Mouse (Mus musculus) forebrain, embryonic 14.5 days (tissue): ENCODE measurements around the gene Rad54l2. TPM values are rescaled to one million over a fixed set of nuclear protein-coding genes. Genes with fewer than 3 reads are reported as not detected.

ENCODE experiments used
- ATAC-seq: fragments of 200-750 bp; cut with Nextera tagmentation; 2 replicates; pipeline ENCODE4 v1.8.0; 2017; ENCODE audit warnings: mild to moderate bottlenecking, moderate library complexity
- DNase-seq: peaks from one replicate; pipeline ENCODE4 v3.0.0-alpha.2; 2015; ENCODE audit warnings: low spot score
- H3K27ac ChIP-seq: fragments of 300-500 bp; sonication (generic); 2 replicates; pipeline ENCODE4 v1.5.1; 2014; ENCODE audit warnings: low read depth, mild to moderate bottlenecking, control low read depth, low read length, moderate library complexity
- H3K27me3 ChIP-seq: fragments of 300-500 bp; sonication (generic); replicated peaks from 2 replicates; pipeline ENCODE4 v1.6.1; 2014; ENCODE audit warnings: low read length, control low read depth, mixed read lengths; ENCODE audit not compliant: control insufficient read depth, insufficient read depth
- H3K36me3 ChIP-seq: fragments of 300-500 bp; sonication (generic); 2 replicates; pipeline ENCODE4 v1.6.1; 2014; ENCODE audit warnings: low read length, control low read depth; ENCODE audit not compliant: control insufficient read depth, insufficient read depth
- H3K4me1 ChIP-seq: fragments of 300-500 bp; sonication (generic); 2 replicates; pipeline ENCODE4 v1.6.1; 2014; ENCODE audit warnings: antibody characterized with exemption, low read length, control low read depth; ENCODE audit not compliant: control insufficient read depth, insufficient read depth
- H3K4me2 ChIP-seq: fragments of 300-500 bp; sonication (generic); 2 replicates; pipeline ENCODE4 v1.6.1; 2014; ENCODE audit warnings: mild to moderate bottlenecking, control low read depth, low read length
- H3K4me3 ChIP-seq: fragments of 300-500 bp; sonication (generic); 2 replicates; pipeline ENCODE4 v1.5.1; 2014; ENCODE audit warnings: low read depth, low read length, control low read depth
- H3K9ac ChIP-seq: fragments of 300-500 bp; sonication (generic); 2 replicates; pipeline ENCODE4 v1.6.1; 2014; ENCODE audit warnings: mild to moderate bottlenecking, low read length, control low read depth, moderate library complexity
- H3K9me3 ChIP-seq: fragments of 300-500 bp; sonication (generic); replicated peaks from 2 replicates; pipeline ENCODE4 v1.6.1; 2016; ENCODE audit warnings: low read length, control low read depth, mixed read lengths; ENCODE audit not compliant: control insufficient read depth
- WGBS: fragments of 180-500 bp; shearing (Covaris S2); extraction: QIAGEN DNeasy Blood & Tissue Kit; methylation state at CpG from one replicate; pipeline ENCODE4 v1.1.7; 2014; 5-methylcytosine and 5-hydroxymethylcytosine counted together
- polyA plus RNA-seq: library from polyadenylated mRNA; unstranded; fragments of >200 nt; fragmentation: Nextera tagmentation; extraction: Ambion mirVana; gene quantifications from 2 replicates; pipeline ENCODE4 v1.2.1, GENCODE M21; 2014

Rad54l2 gene
- polyA plus RNA-seq, 1 experiment from 2014 or later, result 5.3 TPM

DNA sequence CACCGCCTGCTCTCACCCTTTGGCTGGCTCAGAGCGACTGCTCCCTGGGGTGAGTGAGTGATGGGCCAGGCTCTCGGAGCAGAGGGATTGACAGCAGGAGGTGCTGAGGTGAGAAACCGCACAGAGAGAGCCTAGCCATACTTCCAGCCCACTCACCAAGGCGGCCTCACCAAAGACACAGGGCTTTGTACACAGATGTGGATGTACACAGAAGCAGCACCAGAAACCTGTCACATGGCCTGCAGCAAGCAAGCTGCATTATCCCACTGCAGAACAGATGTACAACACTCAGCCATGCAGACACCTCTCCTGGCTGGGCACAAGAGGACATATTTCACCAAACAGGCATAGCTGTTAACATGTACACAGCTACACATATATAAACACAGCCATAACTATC lies 131.4 kb downstream of the Rad54l2 start:
- Histone ChIP-seq H3K27ac (peak overlapping the region; percentile 44; the same call in 1 of the 2 replicates), H3K27me3 (0 out of 2 replicates have a peak, but pooled peaks cover 10% of the 10 kb centered on the region), H3K4me2 (no peak overlapping the region), H3K9me3 (no peaks in the 10 kb centered on the region), H3K9ac (no peak overlapping the region), H3K36me3 (peaks cover 37% of the 10 kb centered on the region), H3K4me1 (no peaks in the 10 kb centered on the region), H3K4me3 (no peak overlapping the region)
- DNase-seq, result no peak
- no peak for ATAC-seq
- 45% methylated on average over 5 of the region's 5 CpGs for WGBS

DNA sequence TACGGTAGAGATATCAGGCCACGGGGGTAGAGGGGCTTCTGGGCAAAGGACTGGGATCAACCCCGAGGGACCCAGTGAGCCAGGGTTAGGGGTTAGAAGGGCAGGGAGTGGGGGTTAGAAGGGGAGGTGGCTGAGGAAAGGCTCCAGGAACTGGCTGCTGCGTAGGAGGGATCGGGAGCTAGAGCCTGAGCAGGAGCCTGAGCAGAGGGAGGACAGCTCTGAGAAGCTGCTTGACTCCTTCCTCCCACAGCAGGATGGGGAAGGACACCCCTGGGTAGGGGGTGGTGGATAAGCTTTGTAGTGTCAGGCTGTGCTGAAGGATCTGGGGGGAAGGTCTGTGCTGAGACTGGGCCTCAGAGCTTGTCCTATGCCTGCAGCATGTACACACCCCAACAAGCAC lies 132.2 kb downstream of the Rad54l2 start:
- no peaks in the 10 kb centered on the region for H3K9me3 ChIP-seq
- no peak overlapping the region for H3K4me3 ChIP-seq
- ATAC-seq (no peak), DNase-seq (no peak)
- H3K4me2 ChIP-seq, result no peak overlapping the region
- 0 out of 2 replicates have a peak, but pooled peaks cover 10% of the 10 kb centered on the region for H3K27me3 ChIP-seq
- H3K27ac ChIP-seq, result peak overlapping the region; percentile 44; the same call in 1 of the 2 replicates
- H3K36me3 ChIP-seq, result peaks cover 29% of the 10 kb centered on the region
- no peak overlapping the region for H3K9ac ChIP-seq
- WGBS, result 52% methylated on average over 5 of the region's 5 CpGs
- H3K4me1 ChIP-seq, result no peaks in the 10 kb centered on the region

DNA sequence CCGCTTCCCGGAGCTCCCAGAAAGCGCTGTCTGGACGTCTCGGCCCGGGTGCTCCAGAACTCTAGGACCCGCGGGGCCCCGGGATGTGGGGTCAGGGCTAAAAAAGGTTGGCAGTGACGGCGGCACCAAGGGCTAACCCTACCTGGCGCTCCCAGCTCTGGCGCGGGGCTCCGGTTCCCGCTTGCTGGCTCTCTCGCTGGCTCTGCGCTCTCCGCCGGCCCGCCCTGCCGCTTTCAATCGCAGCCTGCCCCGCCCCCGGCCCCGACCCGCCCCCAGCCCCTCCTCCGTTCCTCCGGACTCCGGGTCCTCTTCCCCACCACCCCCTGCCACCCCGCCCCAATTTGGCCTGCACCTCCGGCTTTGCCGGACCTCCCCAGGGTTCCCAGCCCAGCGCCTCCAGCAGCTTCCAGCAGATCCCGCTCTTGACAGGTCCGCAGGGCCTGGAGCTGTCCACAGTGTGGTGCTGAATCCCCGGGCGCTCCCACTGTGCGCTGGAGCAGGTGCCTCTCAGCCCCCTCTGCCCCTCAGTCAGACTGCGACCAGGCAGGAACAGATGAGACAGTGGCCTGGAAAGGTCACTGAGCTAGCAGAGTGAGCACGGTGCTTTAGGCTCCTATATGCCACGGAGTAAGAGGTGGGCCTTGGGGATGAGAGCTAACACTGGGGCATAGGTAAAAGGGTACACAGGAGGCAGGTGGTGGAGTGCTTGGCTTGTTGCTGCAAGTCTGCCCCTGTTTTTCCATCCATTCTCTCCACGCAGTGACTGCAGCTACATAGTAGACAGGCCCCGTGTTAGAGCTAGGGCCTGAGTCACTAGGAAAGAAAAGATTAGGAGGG lies 132.9 kb downstream of the Rad54l2 start, which contains the start of gene Grm2:
Grm2 (minus strand) TSS at position 199 of the 837 bp plus-strand sequence.
- H3K27me3 ChIP-seq, result 0 out of 2 replicates have a peak, but pooled peaks cover 10% of the 10 kb centered on the region
- 0 out of 2 replicates have a peak within 1 kb of the TSS, but pooled peaks have one; percentile 44 for H3K27ac ChIP-seq
- H3K9ac ChIP-seq, result peak within 1 kb of the TSS; percentile 64
- no peaks in the 10 kb centered on the region for H3K9me3 ChIP-seq
- peak; percentile 68 for ATAC-seq
- H3K4me3 ChIP-seq, result peak within 1 kb of the TSS; percentile 42
- H3K4me1 ChIP-seq, result no peaks in the 10 kb centered on the region
- peak within 1 kb of the TSS; percentile 77 for H3K4me2 ChIP-seq
- H3K36me3 ChIP-seq, result peaks cover 24% of the 10 kb centered on the region
- 1% methylated on average over 38 of the region's 44 CpGs for WGBS
- peak; percentile 65 for DNase-seq

DNA sequence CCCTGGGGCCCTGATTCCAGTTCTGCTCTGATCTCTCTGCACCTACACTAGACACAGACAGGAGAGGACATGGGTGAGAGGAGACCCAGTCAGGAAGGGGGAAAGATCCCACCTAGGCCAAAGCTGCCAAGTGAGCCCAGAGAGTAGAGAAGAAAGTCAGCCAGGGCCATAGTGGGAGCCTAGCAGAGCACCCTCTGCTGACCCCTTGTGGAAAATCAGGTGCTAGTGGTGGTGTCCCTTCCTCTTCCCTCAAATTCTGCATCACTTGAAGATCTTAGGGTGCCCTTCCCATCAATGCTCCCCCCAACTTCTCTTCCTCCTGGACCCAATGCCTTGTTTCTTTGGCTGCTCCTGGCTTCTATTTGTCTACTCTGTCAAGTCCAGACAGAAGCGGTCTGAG lies 136.3 kb downstream of the Rad54l2 start:
- DNase-seq, result no peak
- H3K27me3 ChIP-seq, result 0 out of 2 replicates have a peak, but pooled peaks cover 10% of the 10 kb centered on the region
- H3K4me2 ChIP-seq, result no peak overlapping the region
- no peaks in the 10 kb centered on the region for H3K4me1 ChIP-seq
- no peak overlapping the region for H3K4me3 ChIP-seq
- WGBS, result 83% methylated on average over 1 of the region's 1 CpGs
- no peak overlapping the region for H3K27ac ChIP-seq
- ATAC-seq, result no peak
- H3K9ac ChIP-seq, result no peak overlapping the region
- H3K36me3 ChIP-seq, result no peaks in the 10 kb centered on the region
- no peaks in the 10 kb centered on the region for H3K9me3 ChIP-seq

DNA sequence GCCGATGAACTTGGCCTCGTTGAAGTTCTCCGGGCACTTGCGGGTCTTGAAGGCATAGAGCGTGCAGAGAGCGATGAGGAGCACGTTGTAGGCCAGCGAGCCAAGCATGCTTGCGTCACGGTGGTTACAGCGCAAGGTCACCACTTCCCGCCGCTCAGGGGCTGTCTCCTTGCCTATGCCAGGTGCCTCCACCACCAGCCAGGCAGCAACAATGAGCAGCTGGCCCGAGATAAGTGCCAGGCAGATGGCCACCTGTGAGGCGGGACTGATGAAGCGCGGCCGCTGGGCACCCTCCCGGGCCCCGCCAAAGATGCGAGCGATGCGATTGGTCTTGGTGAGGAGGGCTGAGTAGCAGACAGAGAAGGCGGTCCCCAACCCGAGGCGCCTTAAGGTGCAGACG lies 141.8 kb downstream of the Rad54l2 start:
- Histone ChIP-seq H3K4me2 (no peak overlapping the region), H3K9ac (no peak overlapping the region), H3K4me1 (no peaks in the 10 kb centered on the region), H3K9me3 (no peaks in the 10 kb centered on the region), H3K36me3 (no peaks in the 10 kb centered on the region), H3K27ac (no peak overlapping the region), H3K27me3 (no peaks in the 10 kb centered on the region), H3K4me3 (no peak overlapping the region)
- ATAC-seq (no peak), DNase-seq (no peak)
- WGBS, result 81% methylated on average over 27 of the region's 27 CpGs

DNA sequence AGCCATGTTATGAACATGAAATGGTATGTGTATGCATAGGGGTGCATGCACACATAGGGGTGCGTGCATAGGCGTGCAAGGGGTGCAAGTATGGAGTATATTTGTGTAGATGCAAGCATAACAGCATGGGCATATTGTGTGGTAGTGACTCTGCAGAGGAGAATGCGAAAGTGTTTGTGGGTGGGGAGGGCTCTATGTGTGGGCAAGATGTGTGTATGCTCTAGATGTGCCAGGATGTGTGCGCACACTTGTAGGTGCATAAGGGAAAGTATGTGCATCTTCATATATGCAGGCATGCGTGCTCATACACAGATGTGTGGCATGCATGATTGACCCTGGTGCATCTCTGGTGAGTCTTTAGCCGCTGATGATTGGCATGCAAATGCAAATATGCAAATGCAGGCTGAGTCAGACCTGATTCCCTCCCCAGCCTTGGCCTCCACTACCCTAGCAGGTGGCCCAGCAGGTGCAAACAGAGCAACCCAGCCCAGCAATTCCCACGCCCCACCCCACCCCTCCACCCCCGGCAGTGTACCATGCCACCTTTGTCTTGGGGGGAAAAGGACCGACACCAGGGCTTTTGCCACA lies 143.2 kb downstream of the Rad54l2 start:
- Histone ChIP-seq H3K4me1 (no peaks in the 10 kb centered on the region), H3K36me3 (no peaks in the 10 kb centered on the region), H3K9ac (no peak overlapping the region), H3K4me2 (no peak overlapping the region), H3K9me3 (no peaks in the 10 kb centered on the region), H3K27me3 (no peaks in the 10 kb centered on the region), H3K27ac (no peak overlapping the region), H3K4me3 (no peak overlapping the region)
- DNase-seq (no peak), ATAC-seq (no peak)
- WGBS, result 80% methylated on average over 9 of the region's 9 CpGs

DNA sequence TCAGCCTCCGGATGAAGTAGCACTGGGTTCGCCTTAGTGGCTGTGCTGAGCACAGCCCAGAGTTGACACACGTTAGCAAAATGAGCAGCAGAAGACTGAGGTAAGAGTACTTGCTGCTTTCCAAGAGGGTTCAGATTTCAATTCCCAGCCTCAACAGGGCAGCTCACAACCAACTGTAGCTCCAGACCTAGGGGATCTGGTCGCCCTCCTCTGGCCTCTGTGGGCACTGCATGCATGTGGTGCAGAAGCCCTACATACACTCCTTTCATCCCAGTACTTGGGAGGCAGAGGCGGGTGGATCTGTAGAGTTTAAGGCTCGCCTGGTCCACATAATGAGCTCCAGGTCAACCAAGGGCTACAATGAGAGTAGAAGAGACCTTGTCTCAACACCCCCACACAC lies 145.2 kb downstream of the Rad54l2 start:
- WGBS, result 75% methylated on average over 6 of the region's 6 CpGs
- ATAC-seq (no peak), DNase-seq (no peak)
- Histone ChIP-seq H3K27me3 (no peaks in the 10 kb centered on the region), H3K9ac (no peak overlapping the region), H3K4me3 (no peak overlapping the region), H3K4me1 (no peaks in the 10 kb centered on the region), H3K4me2 (no peak overlapping the region), H3K9me3 (no peaks in the 10 kb centered on the region), H3K36me3 (no peaks in the 10 kb centered on the region), H3K27ac (no peak overlapping the region)

DNA sequence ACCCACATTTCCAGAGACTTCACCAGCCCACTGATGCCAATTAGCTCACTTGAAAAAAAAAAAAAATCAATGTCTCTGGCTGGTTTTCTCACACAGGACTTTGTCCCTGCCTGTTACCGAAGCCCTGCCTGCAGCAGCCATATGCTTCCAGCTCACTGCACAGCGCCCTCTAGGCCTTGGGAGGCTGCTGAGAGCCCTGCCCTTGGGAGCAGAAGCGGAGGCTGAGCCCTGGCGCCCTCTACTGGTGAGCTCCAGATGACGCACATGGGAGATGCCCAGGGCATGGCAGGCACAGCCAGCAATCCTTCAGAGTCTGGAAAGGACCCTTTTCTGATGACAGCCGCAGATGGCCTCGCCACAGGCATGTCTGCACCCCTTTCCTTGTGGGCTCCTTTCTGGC lies 145.9 kb downstream of the Rad54l2 start:
- H3K9ac ChIP-seq, result no peak overlapping the region
- no peaks in the 10 kb centered on the region for H3K9me3 ChIP-seq
- peak; percentile 58 for ATAC-seq
- no peaks in the 10 kb centered on the region for H3K27me3 ChIP-seq
- DNase-seq, result peak; percentile 79
- no peaks in the 10 kb centered on the region for H3K4me1 ChIP-seq
- H3K4me3 ChIP-seq, result no peak overlapping the region
- WGBS, result 27% methylated on average over 7 of the region's 7 CpGs
- H3K36me3 ChIP-seq, result no peaks in the 10 kb centered on the region
- no peak overlapping the region for H3K27ac ChIP-seq
- no peak overlapping the region for H3K4me2 ChIP-seq

DNA sequence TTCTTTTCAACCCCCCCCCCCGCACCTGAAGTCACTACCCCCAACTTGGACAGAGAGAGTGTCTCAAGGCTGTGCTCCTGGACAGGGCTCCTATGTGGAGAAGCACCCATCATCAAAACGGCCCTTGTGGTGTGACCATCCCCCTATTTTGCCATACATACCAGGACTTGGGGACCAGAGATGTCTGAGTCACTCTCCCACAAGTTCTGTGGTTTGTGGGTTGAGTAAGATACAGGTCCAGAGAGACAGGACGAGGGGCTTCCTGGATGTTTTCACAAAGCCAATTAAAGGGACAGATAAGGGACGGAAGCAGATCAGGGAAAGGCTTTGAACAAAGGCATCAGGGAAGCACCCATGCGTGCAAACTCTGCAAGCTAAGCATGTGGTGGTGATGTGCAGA lies 147.6 kb downstream of the Rad54l2 start:
- no peak for ATAC-seq
- Histone ChIP-seq H3K9ac (no peak overlapping the region), H3K27ac (no peak overlapping the region), H3K27me3 (no peaks in the 10 kb centered on the region), H3K4me2 (no peak overlapping the region), H3K4me1 (no peaks in the 10 kb centered on the region), H3K36me3 (no peaks in the 10 kb centered on the region), H3K9me3 (no peaks in the 10 kb centered on the region), H3K4me3 (no peak overlapping the region)
- WGBS, result 48% methylated on average over 5 of the region's 5 CpGs
- no peak for DNase-seq
